Mouse (Mus musculus): ENCODE data around the gene Coq4.

Coq4 gene

GRCm38 (mm10) chr2:29845636-29846035 lies 58.3 kb downstream of the Coq4 start:
- no peak for DNase-seq (ENCODE audit: low spot score in 2 of 2)

GRCm38 (mm10) chr2:29846061-29846853 lies 59.0 kb downstream of the Coq4 start:
- DNase-seq (ENCODE audit: low spot score in 2 of 2) = no peak

- no peak for DNase-seq (ENCODE audit: low spot score in 2 of 2)
Observed at GRCm38 (mm10) chr2:29846911-29847310, 59.6 kb downstream of the Coq4 start.
